Mouse (Mus musculus) liver, postnatal 0 days (tissue): ENCODE results near the gene Adamts4.

ENCODE experiments used
- CTCF ChIP-seq: sonication (generic); IDR thresholded peaks from 2 replicates; pipeline ENCODE4 v1.5.1; 2016; ENCODE audit warnings: antibody characterized with exemption, low read depth
- EP300 ChIP-seq: IDR thresholded peaks from 2 replicates; pipeline ENCODE4 v1.6.1; 2016; ENCODE audit warnings: antibody characterized with exemption, low read depth, mild to moderate bottlenecking

DNA sequence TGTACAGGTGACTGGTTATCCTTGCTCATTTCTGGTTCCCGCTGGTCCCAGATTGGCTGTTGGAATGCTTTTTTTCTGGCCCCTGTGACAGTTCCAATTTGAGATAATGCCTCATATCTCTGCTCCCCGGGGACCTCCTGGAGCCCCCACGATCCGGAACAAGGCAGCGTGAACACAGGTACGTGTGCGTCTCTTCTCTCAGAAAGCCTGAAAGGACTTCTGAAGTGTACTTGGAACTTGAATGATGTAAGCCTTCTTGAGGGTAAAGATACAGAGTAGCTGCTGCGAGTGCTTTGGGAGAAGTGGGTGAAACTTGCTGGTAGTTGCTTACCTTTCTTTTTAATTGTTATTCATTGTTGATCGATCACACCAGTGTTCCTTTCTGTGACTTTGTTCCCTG lies 21.0 kb downstream of the Adamts4 start:
- TF ChIP-seq CTCF (no peak), EP300 (no peak)
